Mouse (Mus musculus) CH12.LX (cell line): Measurements from ENCODE around the gene Sephs1. TPM values are rescaled to one million over a fixed set of nuclear protein-coding genes. Genes with fewer than 3 reads are reported as not detected.
A peak's percentile ranks its signal among the peaks of the same experiment; 100 is the strongest.

Experiments
- DNase-seq: peaks from one replicate; pipeline ENCODE4 v3.0.0-alpha.2; 2013; ENCODE audit errors: extremely low read depth
- H3K27ac ChIP-seq: 2 replicates; pipeline ENCODE4 v1.5.1; 2012; ENCODE audit warnings: low read depth, mild to moderate bottlenecking, control low read depth, moderate library complexity; ENCODE audit not compliant: insufficient read depth
- H3K27me3 ChIP-seq: replicated peaks from 2 replicates; pipeline ENCODE3; 2012; ENCODE audit warnings: inconsistent platforms
- H3K36me3 ChIP-seq, 2 experiments: replicated peaks in 1 of 2; 2 replicates each; pipeline versions ENCODE3 to v1.6.1; 2012; ENCODE audit warnings: inconsistent platforms in 1 of 2, low read length in 1 of 2, mild to moderate bottlenecking in 1 of 2, mixed read lengths in 1 of 2, moderate library complexity in 1 of 2; ENCODE audit not compliant: control insufficient read depth in 1 of 2, insufficient read depth in 1 of 2
- H3K4me1 ChIP-seq, 2 experiments: 2 replicates each; pipeline ENCODE4 v1.6.1; 2012; ENCODE audit warnings: inconsistent platforms in 1 of 2, moderate library complexity in 1 of 2; ENCODE audit not compliant: insufficient read depth in 2 of 2, control insufficient read depth in 1 of 2
- H3K4me2 ChIP-seq: 2 replicates; pipeline ENCODE4 v1.6.1; 2012; ENCODE audit warnings: low read depth, mild to moderate bottlenecking, control low read depth; ENCODE audit not compliant: poor library complexity, insufficient read depth, severe bottlenecking
- H3K4me3 ChIP-seq, 3 experiments: fragments of 150-350 bp in 1 of 3; sonication (generic) in 1 of 3; replicated peaks in 1 of 3; 2 replicates each; pipeline versions ENCODE3 to v1.5.1; 2011 to 2012; ENCODE audit warnings: low read depth in 2 of 3, low read length in 2 of 3, mild to moderate bottlenecking in 2 of 3, moderate library complexity in 2 of 3, control low read depth in 1 of 3, improper control_type of control experiment in 1 of 3, inconsistent platforms in 1 of 3, mixed read lengths in 1 of 3; ENCODE audit not compliant: poor library complexity in 1 of 3
- H3K79me2 ChIP-seq: replicated peaks from 2 replicates; pipeline ENCODE4 v1.6.1; 2012; ENCODE audit warnings: mild to moderate bottlenecking, moderate library complexity; ENCODE audit not compliant: control insufficient read depth, poor library complexity, insufficient read depth, severe bottlenecking; ENCODE audit errors: extremely low read depth
- H3K9ac ChIP-seq: 2 replicates; pipeline ENCODE4 v1.6.1; 2012; ENCODE audit warnings: low read depth, mild to moderate bottlenecking, control low read depth, moderate library complexity; ENCODE audit not compliant: insufficient read depth
- H3K9me3 ChIP-seq: replicated peaks from 2 replicates; pipeline ENCODE3; 2012; ENCODE audit warnings: low read length, inconsistent platforms, mixed read lengths
- CHD2 ChIP-seq: IDR thresholded peaks from 2 replicates; pipeline ENCODE4 v1.6.1; 2011; ENCODE audit warnings: low read length, improper control_type of control experiment
- CTCF ChIP-seq, 2 experiments: IDR thresholded peaks in 1 of 2; conservative IDR thresholded peaks in 1 of 2; 2 replicates each; pipeline ENCODE4 v1.5.1; 2011 to 2012; ENCODE audit warnings: low read depth in 2 of 2, low read length in 2 of 2, improper control_type of control experiment in 1 of 2, inconsistent platforms in 1 of 2, mild to moderate bottlenecking in 1 of 2, moderate library complexity in 1 of 2
- ELF1 ChIP-seq: IDR thresholded peaks from 2 replicates; pipeline ENCODE4 v1.6.1; 2014; ENCODE audit warnings: low read depth, mild to moderate bottlenecking, inconsistent platforms, low read length, improper control_type of control experiment
- ETS1 ChIP-seq: conservative IDR thresholded peaks from 2 replicates; pipeline ENCODE4 v1.6.1; 2012; ENCODE audit warnings: low read depth, mild to moderate bottlenecking, inconsistent platforms, low read length, improper control_type of control experiment, moderate library complexity
- HCFC1 ChIP-seq: IDR thresholded peaks from 2 replicates; pipeline ENCODE4 v1.6.1; 2012; ENCODE audit warnings: low read depth, mild to moderate bottlenecking, inconsistent platforms, low read length, improper control_type of control experiment
- IRF4 ChIP-seq: IDR thresholded peaks from 2 replicates; pipeline ENCODE4 v1.6.1; 2014; ENCODE audit warnings: low read depth, mild to moderate bottlenecking, inconsistent platforms, low read length, improper control_type of control experiment
- JUN ChIP-seq: IDR thresholded peaks from 2 replicates; pipeline ENCODE4 v1.6.1; 2011; ENCODE audit warnings: low read depth, mild to moderate bottlenecking, low read length, improper control_type of control experiment, moderate library complexity; ENCODE audit not compliant: insufficient read depth
- JUND ChIP-seq: conservative IDR thresholded peaks from 2 replicates; pipeline ENCODE4 v1.6.1; 2011; ENCODE audit warnings: low read depth, low read length, improper control_type of control experiment
- MAFK ChIP-seq: IDR thresholded peaks from 2 replicates; pipeline ENCODE4 v1.6.1; 2011; ENCODE audit warnings: low read length, improper control_type of control experiment; ENCODE audit not compliant: insufficient replicate concordance
- MAZ ChIP-seq: IDR thresholded peaks from 2 replicates; pipeline ENCODE4 v1.6.1; 2012; ENCODE audit warnings: low read depth, mild to moderate bottlenecking, inconsistent platforms, low read length, improper control_type of control experiment, moderate library complexity
- MYC ChIP-seq: IDR thresholded peaks from 2 replicates; pipeline ENCODE4 v1.6.1; 2011; ENCODE audit warnings: low read depth, mild to moderate bottlenecking, improper control_type of control experiment, low read length
- NELFE ChIP-seq: IDR thresholded peaks from 2 replicates; pipeline ENCODE4 v1.6.1; 2011; ENCODE audit warnings: low read depth, low read length, improper control_type of control experiment
- POLR2A ChIP-seq: IDR thresholded peaks from 2 replicates; pipeline ENCODE4 v1.6.1; 2011; ENCODE audit warnings: low read depth, mild to moderate bottlenecking, improper control_type of control experiment, low read length
- RAD21 ChIP-seq: IDR thresholded peaks from 2 replicates; pipeline ENCODE4 v1.6.1; 2011; ENCODE audit warnings: low read depth, mild to moderate bottlenecking, low read length, improper control_type of control experiment, moderate library complexity
- RCOR1 ChIP-seq: conservative IDR thresholded peaks from 2 replicates; pipeline ENCODE4 v1.6.1; 2012; ENCODE audit warnings: low read depth, mild to moderate bottlenecking, inconsistent platforms, low read length, improper control_type of control experiment
- SMC3 ChIP-seq: IDR thresholded peaks from 2 replicates; pipeline ENCODE4 v1.6.1; 2011; ENCODE audit warnings: low read depth, low read length, improper control_type of control experiment
- TCF12 ChIP-seq: IDR thresholded peaks from 2 replicates; pipeline ENCODE4 v1.6.1; 2014; ENCODE audit warnings: low read depth, mild to moderate bottlenecking, inconsistent platforms, low read length, improper control_type of control experiment
- ZC3H11A ChIP-seq: IDR thresholded peaks from 2 replicates; pipeline ENCODE4 v1.6.1; 2012; ENCODE audit warnings: low read depth, mild to moderate bottlenecking, inconsistent platforms, low read length, improper control_type of control experiment
- ZNF384 ChIP-seq: IDR thresholded peaks from 2 replicates; pipeline ENCODE4 v1.6.1; 2012; ENCODE audit warnings: low read depth, low read length, improper control_type of control experiment, inconsistent platforms
- dilution Hi-C: fragments of 300-500 bp; cut with MboI; formaldehyde crosslinking; loops from 2 replicates; pipeline ENCODE4 v1.14.3; 2020; ENCODE audit warnings: low sequenced_read_pairs; ENCODE audit not compliant: extremely low pct_unique_long_range_greater_than_20kb, extremely low pct_ligation_motif_present
- in situ Hi-C: fragments of 300-500 bp; cut with MboI; formaldehyde crosslinking; loops from 3 replicates; pipeline ENCODE4 v1.14.3; 2019; ENCODE audit warnings: low sequenced_read_pairs, low pct_ligation_motif_present, low pct_unique_long_range_greater_than_20kb, mixed read lengths
- polyA plus RNA-seq: library from polyadenylated mRNA; unstranded; fragments of >175 nt; gene quantifications from 2 replicates; pipeline ENCODE4 v1.2.1, GENCODE M21; 2012; ENCODE audit warnings: low read depth; ENCODE audit not compliant: insufficient read length
- total RNA-seq, 2 experiments: library from RNA; depleted of rRNA; stranded (reverse); fragments of 300-350 nt in 1 of 2; fragments of >200 nt in 1 of 2; gene quantifications; 2 replicates each; pipeline ENCODE4 v1.2.3; 2012 to 2014

Sephs1 gene
- total and polyA plus RNA-seq, 3 experiments, result 39.5 to 85.8 (median 62.0) TPM

GRCm38 (mm10) chr2:4858161-4858560 is 23.2 kb upstream of the Sephs1 start:
- dilution Hi-C loops (no loop called here), in situ Hi-C loops (loop anchor here (25.0 kb wide), 1 partner anchor 221 kb away; no protein-coding TSS in a partner anchor)
- Histone ChIP-seq H3K27me3 (no peaks in the 10 kb centered on the region), H3K4me2 (no peak overlapping the region), H3K4me1 (peaks cover 0 to under 1% of the 10 kb centered on the region in 2 experiments; a peak in 1 of 4 replicates), H3K79me2 (no peaks in the 10 kb centered on the region), H3K36me3 (no peaks in the 10 kb centered on the region), H3K27ac (no peak overlapping the region), H3K9me3 (no peaks in the 10 kb centered on the region), H3K4me3 (no peak overlapping the region), H3K9ac (no peak overlapping the region)
- DNase-seq, result no peak
- no peak for TF ChIP-seq HCFC1
- no peak for TF ChIP-seq MAFK
- TF ChIP-seq POLR2A, result no peak
- TF ChIP-seq TCF12, result no peak
- TF ChIP-seq ETS1, result no peak
- no peak for TF ChIP-seq ZNF384
- TF ChIP-seq CHD2, result no peak
- TF ChIP-seq JUN, result no peak
- no peak for TF ChIP-seq RCOR1

- dilution Hi-C loops, result no loop called here
- Histone ChIP-seq H3K27ac (no peak overlapping the region), H3K9ac (no peak overlapping the region), H3K79me2 (no peaks in the 10 kb centered on the region), H3K4me1 (peaks cover 0 to 5% of the 10 kb centered on the region in 2 experiments; a peak in 2 of 4 replicates), H3K36me3 (no peaks in the 10 kb centered on the region), H3K9me3 (no peaks in the 10 kb centered on the region), H3K4me3 (no peak overlapping the region), H3K4me2 (no peak overlapping the region), H3K27me3 (peaks cover 5% of the 10 kb centered on the region)
- peak; percentile 72 for DNase-seq
- TF ChIP-seq MYC (no peak), IRF4 (no peak), MAFK (peak; percentile 77), RAD21 (peak; percentile 96), ZC3H11A (peak; percentile 66), SMC3 (peak; percentile 88), NELFE (0 out of 2 replicates have a peak, but pooled peaks have one; percentile 18), JUND (no peak), CTCF (conservative IDR thresholded peaks at IDR 0.05 in 1 of 2, IDR thresholded peaks at IDR 0.05 in 1 of 2; ENCODE audit: low read depth in 2 of 2, low read length in 2 of 2) (peak; percentile 87 to 94), ELF1 (no peak), MAZ (0 out of 2 replicates have a peak, but pooled peaks have one; percentile 40)
- in situ Hi-C loops, result loop anchor here (5.0 to 25.0 kb wide), 2 partner anchors 227 to 367 kb away; no protein-coding TSS in a partner anchor
These were observed 17.2 kb upstream of the Sephs1 start for GRCm38 (mm10) chr2:4864008-4864816.
